Mouse (Mus musculus): ENCODE measurements around the gene Dok1.
A peak's percentile ranks its signal among the peaks of the same experiment; 100 is the strongest.

Gene Dok1

DNA sequence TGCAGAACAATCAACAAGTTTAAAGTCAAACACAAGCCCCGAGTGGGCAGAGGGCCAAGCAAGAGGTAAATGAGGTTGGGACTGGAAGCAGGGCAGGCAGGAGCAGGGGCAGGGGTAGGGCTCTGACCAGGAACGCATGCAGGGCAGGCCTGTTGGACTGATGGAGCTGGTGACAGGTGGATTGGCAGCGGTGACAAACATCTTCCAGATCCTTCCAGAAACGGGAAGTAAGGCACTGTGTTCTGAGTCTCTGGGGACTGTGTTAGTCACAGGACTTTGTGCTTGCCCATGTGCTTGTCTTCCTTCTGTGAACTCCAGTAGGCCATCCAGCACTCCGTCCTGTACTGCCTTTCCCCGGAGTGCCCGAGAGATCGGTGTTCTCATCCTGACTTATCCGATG lies 11.5 kb upstream of the Dok1 start:
- peak; percentile 14 to 42 for DNase-seq

DNA sequence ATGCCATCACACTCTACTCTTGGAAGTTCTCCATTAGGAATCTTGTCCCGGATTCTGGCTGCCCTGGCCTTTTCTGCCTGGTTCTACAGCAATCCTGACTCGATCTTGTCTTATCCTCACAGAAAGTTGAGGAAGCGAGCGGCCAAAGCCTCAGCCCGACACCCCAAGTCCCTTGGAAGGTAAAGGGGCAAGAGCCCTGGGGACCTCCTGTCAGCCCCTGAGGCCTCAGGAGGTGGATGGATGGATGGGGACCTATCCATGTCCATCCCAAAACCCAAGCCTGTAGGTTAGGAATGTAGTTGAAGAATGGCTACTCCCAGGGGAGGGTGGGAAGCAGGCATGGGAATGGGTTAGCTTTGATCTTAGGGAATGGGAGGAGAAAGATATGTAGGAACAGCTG lies 10.7 kb upstream of the Dok1 start:
- DNase-seq = no peak

DNA sequence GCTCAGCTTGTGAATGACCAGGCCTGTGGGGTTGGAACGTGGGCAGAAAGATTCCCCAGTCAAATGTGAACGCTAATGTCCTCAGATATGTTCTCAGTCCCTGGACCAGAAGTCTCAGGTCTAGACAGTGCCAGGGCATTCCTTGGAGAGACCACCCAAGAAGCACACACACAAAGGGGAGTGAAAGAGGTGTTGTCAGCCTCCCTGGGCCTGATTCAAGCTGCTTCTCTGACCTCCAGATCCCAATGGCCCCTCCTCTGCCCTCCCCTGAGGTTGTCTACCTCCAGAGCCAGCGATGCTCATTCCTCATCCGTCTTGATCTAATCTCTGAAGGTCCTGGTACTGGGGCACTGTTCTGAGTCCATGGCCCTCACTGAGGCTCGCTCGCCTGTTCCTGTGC lies 10.3 kb upstream of the Dok1 start:
- no peak for DNase-seq

DNA sequence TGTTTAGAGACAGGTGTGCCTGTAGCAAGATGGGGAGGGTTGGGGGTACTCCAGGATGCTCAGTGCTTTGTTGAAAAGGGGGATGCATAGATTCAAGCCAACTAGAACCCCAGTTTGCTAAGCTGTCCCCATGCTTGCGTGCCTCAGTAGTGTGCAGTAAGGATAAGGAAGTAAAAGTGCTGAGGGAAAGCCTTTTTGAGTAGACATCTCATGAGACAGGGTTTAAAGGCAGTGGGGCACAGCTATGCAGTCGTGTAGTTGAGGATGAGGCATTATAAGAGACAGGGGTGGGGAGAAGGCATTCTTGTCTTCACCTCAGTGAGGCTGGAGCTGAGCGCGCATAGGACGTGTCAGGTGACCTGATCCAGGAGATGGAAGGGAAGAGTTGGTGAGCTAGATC lies 7.3 kb upstream of the Dok1 start:
- no peak for DNase-seq

DNA sequence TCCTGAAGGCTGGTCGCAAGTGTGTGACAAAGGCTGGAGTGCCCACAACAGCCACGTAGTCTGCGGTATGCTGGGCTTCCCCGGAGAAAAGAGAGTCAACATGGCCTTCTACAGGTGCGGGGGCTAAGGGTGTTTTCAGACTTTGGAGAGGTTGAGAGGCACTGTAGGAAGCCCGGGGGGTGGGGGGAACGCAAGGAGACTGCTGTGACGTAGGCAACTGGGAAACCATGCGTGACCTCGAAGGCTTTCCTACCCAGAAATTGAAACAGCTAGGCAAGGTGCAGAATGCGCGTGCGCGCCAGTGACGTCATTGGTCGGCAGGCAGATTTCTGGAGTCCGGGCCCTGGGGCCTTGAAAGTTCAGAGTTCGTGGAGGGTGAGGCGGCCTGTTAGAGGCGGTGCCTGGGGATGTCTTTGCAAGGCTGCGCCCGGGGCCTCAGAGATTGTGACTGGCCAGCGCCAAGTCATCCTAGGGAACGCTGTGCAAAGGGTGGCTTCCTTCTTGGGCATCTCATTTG lies 5.3 kb upstream of the Dok1 start:
- peak; percentile 95 to 98 for DNase-seq

DNA sequence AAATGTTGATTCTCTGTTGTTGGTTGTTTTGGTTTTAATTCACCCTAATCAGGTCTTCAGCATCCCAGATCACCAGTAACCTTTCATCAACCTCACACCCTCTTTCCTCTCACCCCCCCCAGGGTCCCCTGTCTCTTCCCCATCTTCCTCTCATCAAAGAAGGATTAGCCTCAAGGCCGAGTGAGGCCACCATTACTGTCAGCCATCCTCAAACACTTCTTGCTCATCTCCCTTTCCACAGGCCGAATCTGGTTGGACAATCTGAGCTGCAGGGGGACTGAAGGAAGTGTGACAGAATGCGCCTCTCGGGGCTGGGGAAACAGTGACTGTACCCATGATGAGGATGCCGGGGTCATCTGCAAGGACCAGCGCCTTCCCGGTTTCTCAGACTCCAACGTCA lies 3.9 kb upstream of the Dok1 start:
- DNase-seq = no peak

DNA sequence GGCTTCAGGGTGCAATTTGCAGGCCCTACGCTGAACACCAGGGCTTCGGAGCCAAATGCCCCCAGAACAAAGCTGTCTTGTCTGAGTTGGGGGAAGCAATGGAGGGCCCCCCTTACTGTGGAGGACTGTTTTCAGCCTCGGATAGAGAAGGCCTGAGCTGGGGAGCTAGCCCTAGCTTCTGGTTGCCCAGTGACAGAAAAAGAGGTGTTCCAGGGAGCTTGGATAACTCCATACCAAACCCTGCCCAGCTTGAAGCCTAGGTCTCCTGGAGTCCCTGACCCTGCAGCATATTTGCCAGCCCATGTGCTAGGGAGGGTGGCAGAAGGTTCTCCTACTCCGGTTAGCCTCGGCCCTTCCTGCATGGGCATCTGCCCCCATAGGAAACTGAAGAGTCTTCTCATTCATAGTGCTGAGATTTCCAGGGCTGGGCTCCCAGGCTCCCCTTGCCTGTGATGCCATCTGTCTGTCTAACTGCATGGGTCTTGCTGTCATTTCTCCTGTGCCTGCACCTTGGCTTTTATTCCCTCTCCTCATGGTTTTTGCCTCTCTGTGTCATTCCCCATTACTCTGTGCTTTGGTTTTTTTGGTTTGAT lies 1.3 kb upstream of the Dok1 start:
- DNase-seq = no peak

DNA sequence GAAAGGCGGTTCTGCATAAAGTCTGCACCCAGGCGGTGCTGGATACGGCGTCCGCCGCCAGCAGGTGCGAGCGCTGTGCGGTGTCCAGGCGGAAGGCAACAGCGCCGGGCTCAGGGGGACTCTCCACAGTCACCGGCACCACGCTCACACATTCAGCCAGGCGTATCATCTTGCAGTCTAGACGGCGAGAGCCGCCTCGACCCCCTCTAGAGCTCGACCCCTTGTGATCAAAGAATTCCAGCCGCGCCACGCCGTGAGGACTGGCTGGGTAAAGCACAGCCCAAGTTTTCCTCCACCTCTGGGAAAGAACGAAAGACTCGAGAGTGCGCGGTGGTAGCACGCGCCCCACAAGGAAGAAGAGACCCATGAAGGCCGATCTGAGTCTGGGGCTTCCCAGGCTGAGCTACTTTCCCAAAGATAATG lies 491 bp downstream of the Dok1 start:
- peak; percentile 20 to 61 for DNase-seq

DNA sequence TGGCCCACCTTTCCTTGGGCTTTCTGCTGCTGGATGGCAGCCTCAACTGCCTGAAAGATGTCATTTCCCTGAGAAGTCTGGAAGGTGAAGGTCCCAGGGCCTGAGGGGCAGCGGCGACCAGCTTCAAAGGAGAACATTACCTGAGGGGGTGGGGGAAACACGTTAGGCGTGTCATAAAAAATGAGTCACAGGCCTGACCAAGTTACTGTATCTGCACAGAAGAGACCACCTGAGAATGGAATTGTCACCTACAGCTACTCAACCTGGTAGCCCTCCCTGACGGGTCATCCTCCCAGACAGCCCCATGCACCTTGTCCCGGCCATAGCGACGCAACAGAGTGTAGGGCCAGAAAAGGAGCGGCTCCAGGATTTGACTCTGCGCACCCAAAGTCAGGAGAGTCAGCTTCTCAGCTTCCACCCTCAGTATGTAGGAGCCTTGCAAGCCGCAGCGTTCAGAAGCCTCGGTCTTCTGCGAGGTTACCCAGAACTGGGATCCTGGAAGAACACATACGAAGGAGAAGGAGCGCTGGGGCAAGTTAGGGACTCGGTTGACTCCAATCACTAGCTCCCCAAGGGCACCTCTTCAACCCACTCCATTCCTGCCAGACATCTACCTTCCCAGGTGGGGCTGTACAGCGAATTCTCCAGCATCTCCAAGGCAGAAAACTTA lies 1.2 kb downstream of the Dok1 start:
- DNase-seq = no peak

DNA sequence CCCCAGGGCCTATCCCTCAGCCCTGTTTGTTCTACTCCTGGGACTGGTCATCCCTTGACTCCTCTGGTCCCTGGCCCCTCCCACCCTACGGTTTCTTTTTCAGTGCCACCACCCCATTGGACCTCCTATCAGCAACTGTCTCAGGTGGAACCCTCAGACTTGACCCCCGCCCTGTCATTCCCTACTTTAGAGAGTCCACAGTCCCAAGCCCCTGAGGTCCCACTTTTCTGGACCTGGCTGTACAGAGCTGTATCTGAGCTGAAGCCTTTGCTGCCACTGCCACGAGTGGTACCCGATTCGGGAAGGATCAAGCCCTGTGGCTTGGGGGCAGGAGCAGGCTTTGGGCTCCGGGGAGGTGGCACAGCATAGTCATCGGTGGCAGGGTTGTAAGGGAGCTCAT lies 2.2 kb downstream of the Dok1 start:
- no peak for DNase-seq

DNA sequence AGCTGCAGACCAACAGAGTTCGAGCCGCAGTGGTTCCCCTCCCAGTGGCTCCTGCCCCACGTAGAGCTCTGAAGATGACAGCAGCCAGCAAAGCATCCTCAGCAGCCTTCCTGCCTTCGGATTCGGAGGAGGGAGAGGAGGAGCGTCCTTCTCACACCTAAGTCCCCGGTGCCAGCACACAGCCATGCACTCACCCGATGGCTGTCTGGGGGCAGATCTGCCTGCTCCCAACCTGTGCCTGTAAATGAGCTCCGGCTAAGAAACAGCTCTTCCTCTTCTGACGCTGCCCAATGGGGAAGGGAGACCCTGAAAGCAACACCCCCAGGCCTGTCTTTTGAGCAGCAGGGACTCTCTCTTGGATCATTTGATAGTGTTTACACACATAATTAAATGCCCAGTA lies 3.5 kb downstream of the Dok1 start:
- DNase-seq = no peak

DNA sequence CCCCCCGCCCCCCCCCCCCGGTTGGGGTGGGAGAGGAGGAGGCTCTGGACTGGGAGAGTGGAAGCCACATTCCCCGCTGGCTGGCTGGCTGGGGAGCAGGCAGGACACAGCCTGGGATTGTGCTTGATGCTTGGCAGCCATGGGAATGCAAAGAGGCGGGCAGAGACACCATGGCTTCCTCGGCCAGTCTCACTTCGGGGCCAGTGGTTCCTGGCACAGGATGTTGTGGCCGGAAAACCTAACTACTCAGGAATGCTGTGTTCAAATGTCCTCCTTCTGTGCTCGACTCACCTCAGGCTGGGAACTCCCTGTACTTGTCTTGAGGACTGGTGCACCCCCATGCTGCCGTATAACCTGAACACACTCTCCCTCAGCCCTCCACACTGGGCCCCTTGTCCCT lies 5.6 kb downstream of the Dok1 start:
- DNase-seq = no peak

DNA sequence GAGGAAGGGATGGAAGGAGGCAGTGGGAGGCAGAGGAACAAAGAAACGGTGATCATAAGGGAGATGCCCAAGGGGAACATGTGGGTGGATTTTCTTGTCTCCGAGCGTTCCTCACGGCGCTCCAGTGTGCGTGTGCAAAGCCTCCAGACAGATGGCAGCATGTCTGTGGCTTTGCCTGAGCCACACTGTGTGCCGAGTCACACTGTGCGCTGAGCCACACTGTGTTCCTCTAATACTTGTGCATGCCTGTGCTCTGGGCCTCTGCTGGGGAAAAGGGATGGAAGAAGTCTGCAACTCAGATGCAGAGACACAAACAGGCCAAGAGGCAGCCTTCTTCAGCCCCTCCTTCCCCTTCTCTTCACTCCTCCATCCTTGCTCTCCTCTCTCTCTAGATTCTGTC lies 6.0 kb downstream of the Dok1 start:
- no peak for DNase-seq

DNA sequence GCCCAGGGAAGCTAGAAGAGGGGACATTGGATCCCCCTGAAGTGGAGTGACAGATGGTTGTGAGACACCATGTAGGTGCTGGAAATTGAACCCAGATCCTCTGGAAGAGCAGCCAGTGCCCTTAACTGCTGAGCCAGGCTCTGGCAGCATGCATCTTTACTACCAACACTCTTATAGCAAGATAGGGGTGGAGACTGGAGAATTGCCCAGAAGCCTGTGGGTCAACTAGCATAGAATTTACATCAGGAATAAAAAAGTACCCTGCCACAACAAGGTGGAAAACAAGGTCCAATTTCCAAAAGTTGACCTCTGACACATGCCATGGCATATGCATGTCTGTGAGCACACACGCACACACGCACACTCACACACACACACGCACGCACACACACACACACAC lies 8.1 kb downstream of the Dok1 start:
- DNase-seq = no peak

DNA sequence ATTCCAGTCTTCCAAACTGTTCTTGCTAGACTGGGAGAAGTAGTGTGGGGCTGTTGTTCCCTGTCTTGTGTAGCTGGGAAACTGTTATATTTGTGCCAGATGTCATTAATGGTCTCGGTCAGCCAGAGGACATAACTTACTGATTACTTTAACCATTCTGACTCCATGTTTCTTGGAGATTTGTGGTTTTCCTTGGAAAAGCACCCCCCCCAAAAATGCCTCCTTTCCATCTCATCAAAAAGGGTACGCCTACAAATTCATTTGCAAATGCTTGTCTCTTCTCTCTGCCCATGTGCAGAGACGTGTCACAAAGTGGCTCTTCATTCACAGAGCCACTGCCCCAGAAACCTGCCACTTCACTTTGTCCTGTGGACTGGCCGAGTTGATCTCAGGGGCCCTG lies 8.8 kb downstream of the Dok1 start:
- DNase-seq = no peak

DNA sequence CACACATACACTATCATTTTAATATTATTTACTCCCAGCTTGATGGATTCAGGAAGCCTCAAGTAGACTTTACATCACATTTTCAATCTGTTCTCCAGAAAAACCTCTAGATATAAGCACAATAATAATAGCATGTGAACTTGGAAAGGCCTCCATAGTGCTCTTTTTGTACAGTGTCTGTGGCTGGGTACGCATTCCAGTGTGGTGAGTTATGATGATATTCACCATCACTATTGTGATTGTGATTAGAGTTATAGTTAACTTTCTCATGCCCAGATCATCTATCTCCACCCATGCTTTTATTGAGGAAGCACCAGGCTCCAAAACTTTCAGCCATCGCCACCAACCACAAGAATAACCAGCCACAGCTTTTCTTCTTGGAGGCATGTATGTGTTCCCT lies 9.5 kb downstream of the Dok1 start:
- no peak for DNase-seq

DNA sequence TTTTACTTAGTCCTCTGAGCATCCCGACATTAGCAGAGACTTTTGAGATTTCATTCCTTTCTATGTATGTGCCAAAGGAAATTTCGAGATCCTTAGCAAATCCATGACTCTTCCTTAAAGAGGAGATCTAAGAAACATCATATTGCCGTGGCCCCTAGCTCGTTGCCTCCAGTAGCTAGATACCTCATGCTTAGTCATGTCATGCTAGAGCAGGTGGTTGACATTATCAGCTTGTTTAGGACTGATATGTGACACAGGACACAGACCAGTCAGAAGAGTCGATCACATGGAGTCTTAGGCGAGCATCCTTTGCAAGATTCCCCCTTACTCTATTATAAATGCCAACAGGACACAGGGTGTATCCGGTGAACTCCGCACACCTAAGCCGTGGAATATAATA lies 10.3 kb downstream of the Dok1 start:
- no peak for DNase-seq

DNA sequence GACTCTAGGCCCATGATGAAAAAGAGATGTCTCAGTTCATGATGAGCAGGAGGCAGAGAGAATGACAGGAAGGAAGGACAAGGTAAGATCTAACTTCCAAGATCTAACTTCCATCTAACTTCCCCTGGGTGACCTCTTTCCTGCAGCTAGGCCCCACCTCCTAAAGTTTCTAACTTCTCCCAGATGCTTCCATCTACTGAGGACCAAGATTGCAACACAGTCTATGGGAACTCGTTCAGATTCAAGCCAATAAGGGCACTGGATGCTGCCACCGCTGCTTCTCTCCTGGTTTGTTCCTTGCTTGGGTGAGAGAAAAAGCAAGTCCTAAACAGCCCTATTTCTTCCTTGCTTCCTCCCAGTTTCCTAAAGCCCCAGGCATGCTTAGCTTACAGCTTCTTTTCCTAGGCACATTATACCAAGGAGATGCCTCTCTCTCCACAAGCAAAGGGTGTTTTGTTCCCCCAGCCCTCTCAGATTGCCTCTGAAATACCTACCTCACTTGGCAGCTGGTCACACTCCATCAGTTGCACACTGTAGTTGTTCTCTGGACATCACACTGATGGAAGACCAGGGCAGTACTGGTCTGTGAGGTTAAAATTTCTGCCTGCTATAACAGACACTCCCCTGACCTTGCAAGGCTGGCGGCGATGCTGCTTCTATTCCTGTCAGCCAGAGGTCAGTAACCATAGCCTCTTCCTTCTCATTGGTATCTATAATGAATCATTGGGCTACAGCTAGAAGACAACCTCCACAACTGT lies 12.3 kb downstream of the Dok1 start:
- DNase-seq = no peak

DNA sequence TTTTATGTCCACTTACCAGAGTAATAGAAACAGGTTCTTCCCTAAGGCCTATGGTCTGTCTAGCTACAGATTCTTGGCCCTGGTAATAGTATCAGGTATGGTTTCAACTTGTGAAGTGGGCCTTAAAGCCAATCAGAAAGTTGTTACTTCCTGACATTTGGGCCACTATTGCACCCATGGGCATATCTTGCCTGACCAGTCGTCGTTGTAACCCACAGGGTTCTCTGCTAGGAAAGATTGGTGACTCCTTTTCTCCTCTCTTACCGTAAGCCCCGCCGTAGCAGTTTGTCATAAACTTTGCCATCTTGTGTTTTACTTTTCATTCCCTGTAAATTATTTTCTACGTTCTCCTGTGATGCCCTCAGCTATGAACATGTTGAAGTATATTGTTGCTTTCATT lies 13.2 kb downstream of the Dok1 start:
- no peak for DNase-seq

DNA sequence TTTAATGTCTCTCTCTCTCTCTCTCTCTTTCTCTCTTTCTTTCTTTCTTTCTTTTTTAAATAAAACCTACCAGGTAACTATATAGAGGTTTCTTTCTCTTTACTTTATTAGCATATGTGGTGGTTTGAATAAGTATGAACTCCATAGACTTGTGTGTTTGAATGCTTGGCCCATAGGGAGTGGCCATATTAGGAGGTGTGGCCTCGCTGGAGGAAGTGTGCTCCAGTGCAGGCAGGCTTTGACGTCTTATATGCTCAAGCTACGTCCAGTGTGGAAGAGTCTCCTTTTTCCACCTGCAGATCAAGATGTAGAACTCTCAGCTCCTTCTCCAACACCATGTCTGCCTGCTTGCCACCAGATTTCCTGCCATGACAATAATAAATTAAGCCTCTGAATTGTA lies 14.2 kb downstream of the Dok1 start:
- DNase-seq = no peak

DNA sequence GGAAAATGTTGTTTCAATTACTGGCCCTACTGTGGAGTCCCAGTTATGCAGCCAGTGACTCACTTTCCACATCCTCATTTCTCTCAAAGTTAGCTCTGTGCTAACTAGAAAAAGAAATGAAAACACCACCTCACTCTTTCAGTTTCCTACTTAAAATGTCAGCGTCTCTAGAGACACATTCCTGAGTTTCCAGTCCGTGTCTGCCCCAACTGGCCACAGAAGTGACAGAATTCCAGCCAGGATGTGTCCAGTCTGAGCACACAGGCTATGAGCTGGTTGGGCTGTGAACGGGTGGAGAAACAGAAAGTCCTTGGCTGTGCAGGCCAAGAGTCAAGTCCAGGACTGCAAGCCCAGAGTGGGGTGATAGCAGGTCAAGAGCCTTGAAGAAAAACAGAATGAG lies 16.1 kb downstream of the Dok1 start:
- peak in 1 of 2 experiments; percentile 18 for DNase-seq

DNA sequence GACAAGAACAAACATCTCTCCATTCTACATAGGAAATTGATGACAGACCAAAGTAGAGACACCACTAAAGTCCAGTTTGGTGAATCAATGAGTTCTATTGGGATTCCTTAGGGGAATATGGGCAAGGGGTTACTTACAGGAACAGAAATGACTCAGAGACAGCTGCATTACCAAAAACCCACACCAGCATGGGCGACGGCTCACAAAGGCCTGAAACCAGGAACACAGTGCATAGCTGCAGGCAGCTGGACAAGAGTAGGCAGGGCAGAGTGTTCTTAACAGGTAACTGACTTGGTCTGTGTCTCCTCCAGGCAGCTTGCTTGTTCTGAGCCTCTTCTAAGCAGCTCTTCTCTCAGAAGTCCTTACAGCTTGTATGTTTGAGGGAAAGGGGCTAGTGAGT lies 17.5 kb downstream of the Dok1 start:
- no peak for DNase-seq

DNA sequence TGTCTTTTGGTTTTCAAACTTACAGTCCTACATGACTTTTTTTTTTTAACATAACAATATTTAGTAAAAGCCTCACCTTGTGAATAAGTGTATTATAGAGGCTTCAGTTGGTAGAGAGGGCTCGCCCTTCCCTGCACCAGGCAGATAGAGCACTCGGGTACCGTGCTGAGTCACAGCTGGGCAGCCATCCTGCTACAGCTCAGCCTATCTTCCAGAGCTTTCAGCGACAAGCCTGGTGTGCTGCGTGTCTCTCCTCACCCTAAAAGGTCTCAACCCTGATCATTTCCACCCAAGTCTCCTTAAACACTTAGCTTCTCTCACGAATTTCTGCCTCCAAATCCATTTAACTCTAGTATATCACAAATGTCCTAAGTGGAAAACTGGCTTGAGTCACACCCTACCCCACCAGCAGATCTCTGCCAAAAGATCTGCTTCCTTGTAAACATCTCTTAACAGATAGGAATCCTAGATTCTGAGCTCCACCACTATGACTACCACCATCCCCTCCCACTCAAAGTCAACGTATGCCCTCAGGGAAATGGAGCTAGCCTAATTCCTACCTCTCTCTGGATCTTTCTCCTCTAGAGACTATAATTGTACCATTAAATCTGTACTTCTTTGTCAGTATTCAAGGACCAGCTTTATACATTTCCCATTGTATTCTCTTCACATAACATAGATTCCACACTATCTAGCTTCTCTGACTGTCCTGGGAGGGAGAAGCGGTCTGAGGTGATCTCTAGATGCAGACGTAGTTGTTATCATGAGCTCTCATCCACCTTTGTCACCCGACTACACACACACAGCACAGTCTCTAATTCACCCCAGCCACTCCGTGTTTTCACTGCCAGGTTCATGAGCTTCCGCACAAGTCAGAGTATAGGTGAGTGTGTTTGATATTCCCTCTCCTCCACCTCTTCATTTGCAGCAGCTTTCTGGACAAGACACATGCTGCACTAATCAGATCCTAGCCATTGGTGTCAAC lies 18.5 kb downstream of the Dok1 start:
- no peak for DNase-seq

Data from kidney, postnatal 36 days (tissue).